Mouse (Mus musculus) CD4-positive, CD25-positive, alpha-beta regulatory T cell, adult 9 weeks (primary cell): ENCODE measurements around the gene Pgbd1. TPM values are rescaled to one million over a fixed set of nuclear protein-coding genes. Genes with fewer than 3 reads are reported as not detected.

Source experiments
- polyA plus RNA-seq: library from polyadenylated mRNA; unstranded; fragments of 100-300 nt; shearing (Covaris generic); gene quantifications from one replicate; pipeline ENCODE4 v1.2.1, GENCODE M21; 2017

Gene Pgbd1
- 0.84 TPM for polyA plus RNA-seq

GRCm38 (mm10) chr13:21440503-21441206 is at the start of gene Pgbd1:
Pgbd1 (minus strand) TSS chr13:21441058.

GRCm38 (mm10) chr13:21478759-21479670 is 38.2 kb upstream of the Pgbd1 start, which contains the start of the genes Zkscan4 and Gm10065:
Zkscan4 (plus strand) TSS chr13:21478907.
Gm10065 (minus strand) TSS chr13:21479441.

GRCm38 (mm10) chr13:21468061-21469019 is 27.5 kb upstream of the Pgbd1 start, which contains the start of gene Nkapl:
Nkapl (minus strand) TSS chr13:21468509.

GRCm38 (mm10) chr13:21453449-21453848 is 12.6 kb upstream of the Pgbd1 start, which contains the start of gene Zscan26:
Zscan26 (minus strand) TSS chr13:21453730.

GRCm38 (mm10) chr13:21402287-21402846 is 38.5 kb downstream of the Pgbd1 start, which contains the start of gene Zkscan3:
Zkscan3 (minus strand) TSS chr13:21402755.

Other genes with a start within 250 kb of the Pgbd1 start
- not detected for gene Gpx5, start 148.3 kb downstream of the Pgbd1 start, polyA plus RNA-seq
- gene Gpx6, start 128.9 kb downstream of the Pgbd1 start, polyA plus RNA-seq, result not detected
- not detected for gene Olfr1367, start 94.1 kb downstream of the Pgbd1 start, polyA plus RNA-seq
- gene Zscan12, start 78.2 kb downstream of the Pgbd1 start, polyA plus RNA-seq, result 11.6 TPM
- 49.9 TPM for gene Zkscan3, start 38.3 kb downstream of the Pgbd1 start, polyA plus RNA-seq
- gene Zscan26, start 12.7 kb upstream of the Pgbd1 start, polyA plus RNA-seq, result 11.3 TPM
- 0.25 TPM for gene Nkapl, start 27.5 kb upstream of the Pgbd1 start, polyA plus RNA-seq
- gene Zkscan4, start 37.8 kb upstream of the Pgbd1 start, polyA plus RNA-seq, result not detected
- not detected for gene Gm10065, start 38.4 kb upstream of the Pgbd1 start, polyA plus RNA-seq
- gene AK157302, start 54.2 kb upstream of the Pgbd1 start, polyA plus RNA-seq, result 0.15 TPM
- 23.5 TPM for gene Gm11273, start 60.4 kb upstream of the Pgbd1 start, polyA plus RNA-seq
- gene Zkscan8, start 90.1 kb upstream of the Pgbd1 start, polyA plus RNA-seq, result 7.7 TPM
- gene Olfr1366, start 101.8 kb upstream of the Pgbd1 start, polyA plus RNA-seq, result not detected
- gene Olfr1535, start 118.8 kb upstream of the Pgbd1 start, polyA plus RNA-seq, result not detected
- not detected for gene Olfr1364, start 140.7 kb upstream of the Pgbd1 start, polyA plus RNA-seq
- gene Olfr1362, start 173.0 kb upstream of the Pgbd1 start, polyA plus RNA-seq, result not detected
- gene Olfr11, start 201.5 kb upstream of the Pgbd1 start, polyA plus RNA-seq, result not detected
- gene Olfr1361, start 222.3 kb upstream of the Pgbd1 start, polyA plus RNA-seq, result not detected
- not detected for gene Olfr1360, start 236.3 kb upstream of the Pgbd1 start, polyA plus RNA-seq